Mouse (Mus musculus): Measurements from ENCODE around the gene Klkb1. TPM values are rescaled to one million over a fixed set of nuclear protein-coding genes. Genes with fewer than 3 reads are reported as not detected.

The Klkb1 gene
- polyA plus RNA-seq, 1 experiment from 2014 or later: not detected

Other genes with a start within 250 kb of the Klkb1 start
- 0.36 and 0.43 TPM in 2 replicates for gene Mtnr1a, start 225.7 kb downstream of the Klkb1 start, polyA plus RNA-seq (2016; fragmentation: Nextera tagmentation; extraction: Ambion mirVana)
- gene F11, start 32.8 kb downstream of the Klkb1 start, polyA plus RNA-seq (2016; fragmentation: Nextera tagmentation; extraction: Ambion mirVana): not detected in 2 replicates
- 0.07 and 0.10 TPM in 2 replicates for gene Gm45753, start 13.6 kb upstream of the Klkb1 start, polyA plus RNA-seq (2016; fragmentation: Nextera tagmentation; extraction: Ambion mirVana)
- gene Cyp4v3, start 38.4 kb upstream of the Klkb1 start, polyA plus RNA-seq (2016; fragmentation: Nextera tagmentation; extraction: Ambion mirVana): 1.8 and 2.4 TPM in 2 replicates
- 9.0 and 9.7 TPM in 2 replicates for gene Fam149a, start 87.4 kb upstream of the Klkb1 start, polyA plus RNA-seq (2016; fragmentation: Nextera tagmentation; extraction: Ambion mirVana)
- gene Tlr3, start 116.2 kb upstream of the Klkb1 start, polyA plus RNA-seq (2016; fragmentation: Nextera tagmentation; extraction: Ambion mirVana): 0.91 and 1.1 TPM in 2 replicates
- 43.8 and 52.9 TPM in 2 replicates for gene Sorbs2, start 212.9 kb upstream of the Klkb1 start, polyA plus RNA-seq (2016; fragmentation: Nextera tagmentation; extraction: Ambion mirVana)

Data from midbrain, embryonic 10.5 days (tissue).